35 mouse cellular contexts compared by ENCODE assay signal in the genomic region with DNA sequence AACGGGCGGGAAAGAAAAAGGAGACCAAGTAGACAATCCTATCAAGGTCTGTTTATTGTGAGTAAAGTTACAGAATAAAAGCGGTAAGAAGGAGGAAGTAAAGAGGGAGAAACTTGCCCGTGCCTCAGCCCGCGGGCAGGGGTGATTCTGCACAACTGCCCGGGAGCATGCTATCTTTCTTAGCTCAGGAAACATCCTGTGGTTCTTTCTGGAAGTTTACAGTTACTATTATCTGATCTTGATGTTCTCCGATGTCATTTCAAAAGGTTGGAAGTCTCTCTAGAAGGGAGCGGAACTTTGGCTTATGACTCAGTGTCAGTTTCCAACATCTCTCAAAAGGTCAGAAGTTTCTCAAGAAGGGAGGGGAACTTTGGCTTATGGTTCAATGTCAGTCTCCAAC. TPM values are rescaled to one million over a fixed set of nuclear protein-coding genes. Genes with fewer than 3 reads are reported as not detected.
"Had no signal": no experiment of that assay in that cellular context is flagged by ENCODE, and none has a peak within 500 bp of the region (broad histone marks: within the 10 kb centered on the region; RNA-seq: fewer than 3 reads in every experiment).

No protein-coding gene starts in this region.

RNA-seq across cellular contexts. Expression of gene Slc22a27, which starts 52.7 kb away (rescaled TPM):
- total RNA-seq: gastrocnemius, adult 18-20 months; gastrocnemius, adult 8-10 months; gastrocnemius, postnatal 14 days; gastrocnemius, postnatal 36 days; heart, adult 18-20 months; heart, adult 8-10 months; heart, postnatal 10 days; heart, postnatal 25 days; heart, postnatal 4 days; layer of hippocampus, adult 18-20 months; layer of hippocampus, adult 8-10 months; layer of hippocampus, postnatal 14 days; layer of hippocampus, postnatal 36 days; left cerebral cortex, adult 18-20 months; left cerebral cortex, adult 8-10 months; left cerebral cortex, postnatal 10 days; left cerebral cortex, postnatal 25 days; left cerebral cortex, postnatal 4 days had no signal
- polyA plus RNA-seq: gonadal fat pad, adult 2 months; heart, embryonic 10.5 days; heart, embryonic 12.5 days; heart, embryonic 14.5 days; heart, embryonic 16.5 days; hindbrain, embryonic 10.5 days; hindbrain, embryonic 12.5 days; hindbrain, embryonic 14.5 days; hindbrain, embryonic 16.5 days; intestine, embryonic 14.5 days; intestine, embryonic 16.5 days; large intestine, adult 2 months; limb, embryonic 11.5 days; limb, embryonic 13.5 days; limb, embryonic 15.5 days; liver, embryonic 11.5 days; liver, embryonic 13.5 days had no signal
